In genomic region chr3:134978902-134979301, GRCm38 (mm10) we compare ENCODE assay signal across 22 mouse cellular contexts.
DNase-seq lines count a peak whose midpoint lies in the region; ATAC-seq lines count a peak whose summit lies in the region.
"Had no signal": no experiment of that assay in that cellular context is flagged by ENCODE, and none has a peak within 500 bp of the region (broad histone marks: within the 10 kb centered on the region; RNA-seq: fewer than 3 reads in every experiment).

No protein-coding gene starts in this region.

- H3K4me2 ChIP-seq in hindbrain, embryonic 13.5 days = no peak overlapping the region
- no peak overlapping the region for H3K4me2 ChIP-seq in kidney, embryonic 16.5 days (replicated peaks; ENCODE audit: low read depth, low read length)
- H3K4me2 ChIP-seq: embryonic facial prominence, embryonic 13.5 days; forebrain, embryonic 13.5 days had no signal

- no peak overlapping the region for H3K9ac ChIP-seq in hindbrain, embryonic 13.5 days
- no peak overlapping the region for H3K9ac ChIP-seq in kidney, embryonic 16.5 days (replicated peaks; ENCODE audit: low read length)
- H3K9ac ChIP-seq: embryonic facial prominence, embryonic 13.5 days; forebrain, embryonic 13.5 days had no signal

- peaks cover 7% of the 10 kb centered on the region for H3K4me1 ChIP-seq in hindbrain, embryonic 10.5 days (replicated peaks)
- H3K4me1 ChIP-seq in hindbrain, embryonic 13.5 days (replicated peaks) = no peaks in the 10 kb centered on the region
- H3K4me1 ChIP-seq in kidney, embryonic 16.5 days (ENCODE audit: insufficient read depth, low read length) = peaks cover 15% of the 10 kb centered on the region
- H3K4me1 ChIP-seq: embryonic facial prominence, embryonic 13.5 days; forebrain, embryonic 13.5 days; heart, embryonic 10.5 days had no signal

- no peaks in the 10 kb centered on the region for H3K9me3 ChIP-seq in hindbrain, embryonic 10.5 days
- no peaks in the 10 kb centered on the region for H3K9me3 ChIP-seq in hindbrain, embryonic 13.5 days
- H3K9me3 ChIP-seq in kidney, embryonic 16.5 days (ENCODE audit: low read length) = no peaks in the 10 kb centered on the region
- H3K9me3 ChIP-seq: embryonic facial prominence, embryonic 13.5 days; forebrain, embryonic 13.5 days; heart, embryonic 10.5 days had no signal

- H3K4me3 ChIP-seq in hindbrain, embryonic 10.5 days = no peak overlapping the region
- H3K4me3 ChIP-seq in hindbrain, embryonic 13.5 days = no peak overlapping the region
- H3K4me3 ChIP-seq in kidney, embryonic 16.5 days (ENCODE audit: low read length) = no peak overlapping the region
- H3K4me3 ChIP-seq: embryonic facial prominence, embryonic 13.5 days; forebrain, embryonic 13.5 days; heart, embryonic 10.5 days had no signal

- DNase-seq in hindbrain, embryonic 10.5 days (ENCODE audit: low spot score) = peak; percentile 3
- DNase-seq in kidney, postnatal 4 days = no peak
- peak; percentile 36 for DNase-seq in embryo, embryonic 10 days (ENCODE audit: low spot score)
- peak; percentile 16 for DNase-seq in embryo, embryonic 9.5 days (ENCODE audit: extremely low spot score)
- no peak for DNase-seq in T-cell, adult 2 months (ENCODE audit: low spot score)
- no peak for DNase-seq in left cerebral cortex, postnatal 14 days (ENCODE audit: low spot score in 2 of 2)
- DNase-seq: adrenal gland, postnatal 14 days; cerebellum, adult 11-12 months; cerebellum, adult 9-10 months; cerebellum, postnatal 25 days; gastrocnemius, postnatal 10 days; heart, adult 18-20 months; heart, postnatal 10 days; heart, postnatal 4 days had no signal

- 43% methylated on average over 3 of the region's 3 CpGs for WGBS in hindbrain, embryonic 10.5 days
- 43% methylated on average over 3 of the region's 3 CpGs for WGBS in hindbrain, embryonic 13.5 days
- 48% methylated on average over 3 of the region's 3 CpGs for WGBS in kidney, embryonic 16.5 days

- no peak for ATAC-seq in hindbrain, embryonic 13.5 days (ENCODE audit: low FRiP score)
- no peak for ATAC-seq in kidney, embryonic 16.5 days (ENCODE audit: low FRiP score, low TSS enrichment)
- ATAC-seq: activated CD4-positive, CD25-positive, alpha-beta regulatory T cell, adult 4 months; forebrain, embryonic 13.5 days; hindbrain, embryonic 16.5 days; inflammation-experienced regulatory T-cells, adult 6 months had no signal

- H3K36me3 ChIP-seq in hindbrain, embryonic 10.5 days = no peaks in the 10 kb centered on the region
- H3K36me3 ChIP-seq in hindbrain, embryonic 13.5 days = no peaks in the 10 kb centered on the region
- H3K36me3 ChIP-seq in kidney, embryonic 16.5 days (ENCODE audit: insufficient read depth, low read length) = no peaks in the 10 kb centered on the region
- H3K36me3 ChIP-seq: embryonic facial prominence, embryonic 13.5 days; heart, embryonic 10.5 days had no signal

- no peak overlapping the region for H3K27ac ChIP-seq in hindbrain, embryonic 10.5 days
- H3K27ac ChIP-seq in hindbrain, embryonic 13.5 days = no peak overlapping the region
- peak overlapping the region; percentile 72 for H3K27ac ChIP-seq in kidney, embryonic 16.5 days (ENCODE audit: low read length)
- H3K27ac ChIP-seq: embryonic facial prominence, embryonic 13.5 days; forebrain, embryonic 13.5 days; heart, embryonic 10.5 days had no signal

- no peaks in the 10 kb centered on the region for H3K27me3 ChIP-seq in hindbrain, embryonic 10.5 days (ENCODE audit: insufficient read depth, poor library complexity, severe bottlenecking)
- no peaks in the 10 kb centered on the region for H3K27me3 ChIP-seq in hindbrain, embryonic 13.5 days
- H3K27me3 ChIP-seq in kidney, embryonic 16.5 days (ENCODE audit: insufficient read depth, low read length) = no peaks in the 10 kb centered on the region
- H3K27me3 ChIP-seq: embryonic facial prominence, embryonic 13.5 days; forebrain, embryonic 13.5 days had no signal

- intact Hi-C loops in left cerebral cortex, postnatal 14 days (cut with DNase I) = no loop called here

Comparison
In these comparisons a context has a peak if more than half of its experiments do, and no peak if none do; other contexts are left out.
1. DNase-seq: peak in hindbrain, embryonic 10.5 days (single experiment), embryo, embryonic 10 days (single experiment) and embryo, embryonic 9.5 days (single experiment); none in kidney, postnatal 4 days (0 of 2), T-cell, adult 2 months (single experiment) and left cerebral cortex, postnatal 14 days (0 of 2).